Mouse (Mus musculus): ENCODE data around the gene Gamt.

- no peak for TF ChIP-seq CTCF (conservative IDR thresholded peaks at IDR 0.05; ENCODE audit: low read length)
- no peak for TF ChIP-seq POU5F1 (IDR thresholded peaks at IDR 0.05; ENCODE audit: borderline replicate concordance, low read length)
Observed at GRCm38 (mm10) chr10:80237020-80237419, 23.8 kb downstream of the Gamt start.

All from E14TG2a.4 (cell line).